In genomic region chr8:91355301-91355905, GRCm38 (mm10) we compare ENCODE assay signal across 13 mouse cellular contexts. TPM values are rescaled to one million over a fixed set of nuclear protein-coding genes. Genes with fewer than 3 reads are reported as not detected.
DNase-seq lines count a peak whose midpoint lies in the region; ATAC-seq and TF ChIP-seq lines count a peak whose summit lies in the region.
"Had no signal": no experiment of that assay in that cellular context is flagged by ENCODE, and none has a peak within 500 bp of the region (broad histone marks: within the 10 kb centered on the region; RNA-seq: fewer than 3 reads in every experiment).

No protein-coding gene starts in this region.

- TF ChIP-seq POLR2A in brain, embryonic 14.5 days (IDR thresholded peaks at IDR 0.05; ENCODE audit: borderline replicate concordance, extremely low read depth, insufficient read depth, insufficient read length, poor library complexity, severe bottlenecking): no peak

- no peak overlapping the region for H3K9ac ChIP-seq in forebrain, embryonic 13.5 days
- H3K9ac ChIP-seq in hindbrain, embryonic 16.5 days (ENCODE audit: low read depth, low read length): no peak overlapping the region
- H3K9ac ChIP-seq in midbrain, embryonic 15.5 days: peak overlapping the region; percentile 3; the same call in 1 of the 2 replicates
- no peak overlapping the region for H3K9ac ChIP-seq in heart, embryonic 12.5 days
- H3K9ac ChIP-seq: embryonic facial prominence, embryonic 13.5 days; liver, embryonic 13.5 days had no signal

- peak overlapping the region; percentile 66 for H3K27ac ChIP-seq in forebrain, embryonic 13.5 days
- peak overlapping the region; percentile 19 for H3K27ac ChIP-seq in hindbrain, embryonic 16.5 days (ENCODE audit: low read depth, low read length)
- H3K27ac ChIP-seq in midbrain, embryonic 15.5 days: peak overlapping the region; percentile 69
- no peak overlapping the region for H3K27ac ChIP-seq in heart, embryonic 12.5 days (ENCODE audit: poor library complexity, severe bottlenecking)
- H3K27ac ChIP-seq: embryonic facial prominence, embryonic 13.5 days; liver, embryonic 13.5 days had no signal

- intact Hi-C loops in heart, postnatal 14 days (cut with DNase I): no loop called here

- peak; percentile 67 for ATAC-seq in forebrain, embryonic 13.5 days
- peak; percentile 49; the same call in 1 of the 2 replicates for ATAC-seq in hindbrain, embryonic 16.5 days
- ATAC-seq in midbrain, embryonic 15.5 days (replicated peaks): peak; percentile 69; the same call in 1 of the 2 replicates
- ATAC-seq in heart, embryonic 12.5 days (ENCODE audit: insufficient number of reproducible peaks, low FRiP score): no peak

- TF ChIP-seq CTCF in brain, embryonic 14.5 days (IDR thresholded peaks at IDR 0.05; ENCODE audit: borderline replicate concordance, extremely low read depth, insufficient read depth, insufficient read length): no peak

- peaks cover 14% of the 10 kb centered on the region for H3K27me3 ChIP-seq in forebrain, embryonic 13.5 days
- no peaks in the 10 kb centered on the region for H3K27me3 ChIP-seq in hindbrain, embryonic 16.5 days (replicated peaks; ENCODE audit: control insufficient read depth, insufficient read depth, low read length)
- no peaks in the 10 kb centered on the region for H3K27me3 ChIP-seq in midbrain, embryonic 15.5 days (replicated peaks)
- no peaks in the 10 kb centered on the region for H3K27me3 ChIP-seq in heart, embryonic 12.5 days (replicated peaks)
- H3K27me3 ChIP-seq: embryonic facial prominence, embryonic 13.5 days; liver, embryonic 13.5 days had no signal

- no peaks in the 10 kb centered on the region for H3K36me3 ChIP-seq in forebrain, embryonic 13.5 days (ENCODE audit: poor library complexity, severe bottlenecking)
- no peaks in the 10 kb centered on the region for H3K36me3 ChIP-seq in hindbrain, embryonic 16.5 days (ENCODE audit: control insufficient read depth, insufficient read depth, low read length)
- H3K36me3 ChIP-seq in midbrain, embryonic 15.5 days (replicated peaks): no peaks in the 10 kb centered on the region
- H3K36me3 ChIP-seq in heart, embryonic 12.5 days: peaks cover 7% of the 10 kb centered on the region; the same call in 1 of the 2 replicates
- H3K36me3 ChIP-seq: embryonic facial prominence, embryonic 13.5 days; liver, embryonic 13.5 days had no signal

- WGBS in forebrain, embryonic 13.5 days: 43% methylated on average over 10 of the region's 10 CpGs
- WGBS in hindbrain, embryonic 16.5 days: 22% methylated on average over 10 of the region's 10 CpGs
- 24% methylated on average over 10 of the region's 10 CpGs for WGBS in midbrain, embryonic 15.5 days
- WGBS in heart, embryonic 12.5 days: 65% methylated on average over 10 of the region's 10 CpGs

- peak overlapping the region; percentile 17 for H3K4me2 ChIP-seq in forebrain, embryonic 13.5 days
- H3K4me2 ChIP-seq in hindbrain, embryonic 16.5 days (ENCODE audit: low read length): peak overlapping the region; percentile 11; the same call in 1 of the 2 replicates
- peak overlapping the region; percentile 15 for H3K4me2 ChIP-seq in midbrain, embryonic 15.5 days
- H3K4me2 ChIP-seq in heart, embryonic 12.5 days: no peak overlapping the region
- H3K4me2 ChIP-seq: embryonic facial prominence, embryonic 13.5 days; liver, embryonic 13.5 days had no signal

- peaks cover 24% of the 10 kb centered on the region for H3K4me1 ChIP-seq in forebrain, embryonic 13.5 days
- peaks cover 18% of the 10 kb centered on the region for H3K4me1 ChIP-seq in hindbrain, embryonic 16.5 days (ENCODE audit: control insufficient read depth, insufficient read depth, low read depth, low read length)
- H3K4me1 ChIP-seq in midbrain, embryonic 15.5 days: peaks cover 29% of the 10 kb centered on the region
- peaks cover 32% of the 10 kb centered on the region for H3K4me1 ChIP-seq in heart, embryonic 12.5 days (replicated peaks)

- peak; percentile 76 for DNase-seq in brain, embryonic 14.5 days (ENCODE audit: low read depth)
- DNase-seq in frontal cortex, postnatal 25 days (ENCODE audit: low spot score in 2 of 2): no peak
- DNase-seq in heart, postnatal 14 days: no peak
- DNase-seq: adrenal gland, adult 8-10 months; cerebellum, postnatal 25 days; heart, postnatal 4 days; kidney, adult 9 months; liver, embryonic 13.5 days had no signal

- H3K9me3 ChIP-seq in forebrain, embryonic 13.5 days (replicated peaks): no peaks in the 10 kb centered on the region
- no peaks in the 10 kb centered on the region for H3K9me3 ChIP-seq in hindbrain, embryonic 16.5 days (ENCODE audit: control insufficient read depth, low read length)
- H3K9me3 ChIP-seq in midbrain, embryonic 15.5 days: no peaks in the 10 kb centered on the region
- no peaks in the 10 kb centered on the region for H3K9me3 ChIP-seq in heart, embryonic 12.5 days (replicated peaks)
- H3K9me3 ChIP-seq: embryonic facial prominence, embryonic 13.5 days; liver, embryonic 13.5 days had no signal

- no peak overlapping the region for H3K4me3 ChIP-seq in forebrain, embryonic 13.5 days
- no peak overlapping the region for H3K4me3 ChIP-seq in hindbrain, embryonic 16.5 days (ENCODE audit: low read length)
- H3K4me3 ChIP-seq in midbrain, embryonic 15.5 days: no peak overlapping the region
- H3K4me3 ChIP-seq in heart, embryonic 12.5 days: no peak overlapping the region
- H3K4me3 ChIP-seq: embryonic facial prominence, embryonic 13.5 days; liver, embryonic 13.5 days had no signal

RNA-seq across cellular contexts. Expression of gene Fto, which starts 42.1 kb away (rescaled TPM):
- polyA plus RNA-seq in brain, embryonic 14.5 days (2012; rRNA removed): 111 and 144 TPM in 2 replicates
- 90.1 and 104 TPM in 2 replicates for polyA plus RNA-seq in forebrain, embryonic 13.5 days (2015; fragmentation: Nextera tagmentation; extraction: Ambion mirVana)
- polyA plus RNA-seq in hindbrain, embryonic 16.5 days (2015; fragmentation: Nextera tagmentation; extraction: Ambion mirVana): 151 and 169 TPM in 2 replicates
- 167 and 176 TPM in 2 replicates for polyA plus RNA-seq in midbrain, embryonic 15.5 days (2015; fragmentation: Nextera tagmentation; extraction: Ambion mirVana)
- 10 to 100 TPM; 68.6 to 70.4 TPM for total RNA-seq in heart, postnatal 14 days (2021)
- polyA plus RNA-seq in heart, embryonic 12.5 days (2016; fragmentation: Nextera tagmentation; extraction: Ambion mirVana): 76.6 and 76.7 TPM in 2 replicates

RNA-seq across cellular contexts. Expression of gene Rpgrip1l, which starts 42.3 kb away (rescaled TPM):
- 8.6 and 8.9 TPM in 2 replicates for polyA plus RNA-seq in brain, embryonic 14.5 days (2012; rRNA removed)
- 11.4 and 15.7 TPM in 2 replicates for polyA plus RNA-seq in forebrain, embryonic 13.5 days (2015; fragmentation: Nextera tagmentation; extraction: Ambion mirVana)
- 10.0 and 10.6 TPM in 2 replicates for polyA plus RNA-seq in hindbrain, embryonic 16.5 days (2015; fragmentation: Nextera tagmentation; extraction: Ambion mirVana)
- 12.6 and 12.9 TPM in 2 replicates for polyA plus RNA-seq in midbrain, embryonic 15.5 days (2015; fragmentation: Nextera tagmentation; extraction: Ambion mirVana)
- 1 to 10 TPM; 3.2 to 3.6 TPM for total RNA-seq in heart, postnatal 14 days (2021)
- 8.2 and 9.1 TPM in 2 replicates for polyA plus RNA-seq in heart, embryonic 12.5 days (2016; fragmentation: Nextera tagmentation; extraction: Ambion mirVana)
